Mouse (Mus musculus) CD4-positive, CD25-positive, alpha-beta regulatory T cell, adult 2 months (primary cell): Measurements from ENCODE around the gene Fkbp6.
"Not testable (repeated sequence)": the region's sequence is repeated elsewhere in the genome, so short reads cannot be mapped to it uniquely, and the experiment has no call there.

Experiments
- DNase-seq: peaks from one replicate; pipeline ENCODE4 v3.0.0-alpha.2; 2012; ENCODE audit warnings: low read depth, low spot score

The Fkbp6 gene

DNA sequence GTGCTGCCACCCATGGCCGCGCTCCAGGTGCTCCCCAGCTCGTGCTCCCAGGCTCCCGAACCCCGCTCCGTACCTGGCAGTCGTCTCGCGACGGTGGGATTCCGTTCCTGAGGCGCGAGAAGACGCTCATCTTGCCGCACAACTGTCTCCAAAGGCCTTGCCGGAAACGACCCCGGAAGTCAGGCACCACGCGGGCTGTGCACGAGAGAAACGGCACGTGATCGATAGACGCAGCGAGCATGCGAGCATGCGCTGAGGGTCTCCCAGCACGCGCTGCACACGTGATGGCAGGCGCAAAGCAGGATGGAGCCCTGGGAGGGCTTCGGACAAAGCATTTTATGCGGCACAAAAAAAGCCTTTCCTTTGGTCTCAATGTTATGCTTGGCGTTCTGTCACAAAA, at the start of gene Fkbp6:
Fkbp6 (minus strand) TSS at position 183 of the 400 bp plus-strand sequence.
- no peak for DNase-seq

DNA sequence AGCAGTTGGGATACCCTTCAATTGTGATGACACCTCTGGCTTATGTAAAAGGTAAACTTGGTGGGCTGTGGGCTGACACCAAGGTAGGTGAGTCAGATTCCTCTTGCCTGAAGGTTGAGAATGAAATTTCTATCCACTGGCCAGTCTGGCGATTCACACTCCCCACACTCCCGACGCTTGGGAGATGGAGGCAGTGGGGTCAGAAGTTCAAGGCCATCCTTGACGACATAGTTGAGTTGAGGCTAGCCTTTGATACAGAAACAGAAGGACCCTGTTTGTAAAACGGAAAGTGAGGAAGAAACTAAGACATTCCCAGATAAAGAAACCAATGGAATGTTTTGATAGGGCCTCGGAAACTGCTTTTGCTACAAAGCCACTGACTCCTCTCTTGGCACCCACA, 49.5 kb upstream of the Fkbp6 start:
- no peak for DNase-seq

DNA sequence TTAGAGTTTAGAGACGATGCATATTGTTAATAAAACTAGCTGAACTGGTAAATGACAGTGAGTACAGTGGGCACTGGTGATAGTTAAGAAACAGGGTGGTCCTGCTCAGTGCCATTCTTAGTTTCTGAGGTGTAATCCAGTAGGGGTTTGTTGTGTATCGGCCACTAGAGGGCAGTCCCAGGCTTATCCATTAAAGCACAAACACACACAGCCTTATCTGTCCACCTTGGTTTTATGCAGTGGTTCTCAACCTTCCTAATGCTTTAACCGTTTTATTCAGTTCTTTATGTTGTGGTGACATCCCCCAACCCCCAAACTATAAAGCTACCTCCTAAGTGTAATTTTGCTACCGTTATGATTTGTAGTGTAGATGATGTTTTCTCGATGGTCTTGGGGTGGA, 46.0 kb upstream of the Fkbp6 start:
- DNase-seq, result peak; percentile 79

DNA sequence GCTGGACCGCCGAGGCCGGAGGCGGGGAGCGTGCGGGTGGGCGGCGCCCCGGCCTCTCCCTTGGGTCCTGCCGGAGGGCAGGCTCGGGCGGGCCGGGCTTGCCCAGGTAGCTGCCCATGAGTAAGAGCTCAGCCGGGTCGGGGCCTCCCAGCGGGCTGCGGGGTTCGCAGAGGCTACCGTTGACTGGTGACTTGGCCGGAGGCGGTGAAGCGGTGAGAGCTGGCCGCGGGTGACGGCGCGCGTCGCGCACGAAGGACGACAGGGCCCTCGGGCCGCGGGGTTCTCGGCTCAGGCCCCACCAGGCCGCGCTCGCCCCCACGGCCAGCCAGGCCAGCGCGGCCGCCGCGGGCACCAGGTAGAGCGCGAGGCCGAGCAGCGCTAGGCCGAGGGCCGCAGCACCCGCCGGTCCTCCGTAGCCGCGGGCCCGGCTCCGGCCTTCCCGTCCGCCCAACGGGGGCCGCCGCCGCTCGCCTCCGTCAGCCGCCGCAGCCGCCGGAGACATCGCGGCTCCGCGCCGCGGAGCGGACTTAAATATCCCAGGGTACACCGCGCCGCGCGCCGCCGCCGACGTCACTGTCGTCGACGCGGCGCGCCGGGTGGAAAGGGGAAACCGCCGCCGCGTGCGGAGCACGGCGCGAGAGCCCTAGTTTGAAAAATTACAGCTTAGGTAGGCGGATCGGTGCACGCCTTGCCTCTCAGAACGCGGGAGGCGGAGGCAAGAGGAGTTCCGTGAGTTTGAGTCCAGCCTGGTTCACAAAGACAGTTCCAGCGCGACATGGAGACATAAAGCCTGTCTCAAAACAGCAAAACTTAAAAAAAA, 44.4 kb upstream of the Fkbp6 start, which contains the start of gene Pom121:
Pom121 (minus strand) TSS at position 543 of the 820 bp plus-strand sequence.
- DNase-seq, result peak; percentile 94

DNA sequence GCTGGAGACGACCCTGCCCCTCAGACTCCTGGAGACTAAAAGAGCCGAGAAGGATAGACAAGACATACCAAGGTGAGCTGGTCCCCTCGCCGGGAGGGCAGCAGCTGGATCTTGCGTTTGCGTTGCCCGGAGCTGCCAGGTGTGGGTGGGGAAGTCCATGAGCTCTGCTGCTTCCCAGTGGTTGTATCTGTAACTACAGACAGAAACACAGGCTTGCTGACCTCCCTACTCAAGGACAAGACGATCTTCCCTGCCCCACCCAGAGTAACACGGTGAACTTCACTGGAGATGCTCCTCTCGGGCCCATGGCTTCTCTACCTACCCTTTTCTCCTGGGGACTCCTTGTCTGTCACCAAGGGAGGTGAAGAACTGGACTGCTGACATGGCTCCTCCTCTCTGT, 33.9 kb upstream of the Fkbp6 start:
- DNase-seq, result no peak

DNA sequence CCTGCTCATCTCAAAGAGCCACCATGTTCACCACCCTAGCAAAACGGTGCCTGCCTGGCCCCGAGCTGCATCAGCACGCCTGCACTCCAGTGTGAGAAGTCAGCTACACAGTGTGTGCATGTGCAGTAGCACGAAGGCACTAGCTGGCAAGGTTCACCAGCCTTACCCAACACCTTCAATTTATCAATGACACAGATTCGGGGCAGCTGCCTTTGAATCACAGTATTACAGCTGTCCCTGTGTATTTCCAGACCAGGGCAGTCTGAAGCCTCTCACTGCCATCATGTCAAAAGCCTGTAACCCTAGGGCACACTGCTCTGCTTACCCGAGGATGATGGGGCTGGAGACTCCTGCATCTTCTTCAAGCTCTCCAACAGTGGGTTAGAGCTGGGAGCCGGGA, 32.9 kb upstream of the Fkbp6 start:
- no peak for DNase-seq

DNA sequence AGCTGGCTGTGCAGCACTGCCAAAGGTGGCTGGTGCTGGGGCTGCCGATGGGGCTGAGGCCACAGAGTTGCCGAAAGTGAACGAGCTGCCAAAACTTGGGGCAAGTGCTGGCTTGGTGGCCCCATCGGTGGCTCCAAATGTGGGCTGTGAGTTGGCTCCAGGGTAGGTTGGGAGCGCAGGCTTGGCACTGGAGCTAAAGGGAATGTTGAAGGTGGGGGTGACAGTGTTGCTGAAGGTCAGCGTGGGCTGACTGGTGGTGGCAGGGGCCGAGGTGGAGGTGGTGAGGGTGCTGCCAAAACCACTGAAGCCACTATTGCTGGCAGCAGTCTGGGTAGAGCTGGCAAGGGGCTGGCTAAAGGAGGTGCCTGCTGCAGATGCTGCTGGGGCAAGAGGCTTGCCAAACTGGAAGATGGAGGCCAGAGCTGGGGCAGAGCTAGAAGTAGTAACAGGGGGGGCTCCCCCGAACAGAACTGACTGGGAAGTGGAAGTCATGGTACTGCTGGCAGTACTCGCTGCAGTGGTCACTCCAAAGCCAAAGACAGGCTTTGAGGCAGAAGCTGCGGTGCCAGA, 31.6 kb upstream of the Fkbp6 start:
- no peak for DNase-seq

DNA sequence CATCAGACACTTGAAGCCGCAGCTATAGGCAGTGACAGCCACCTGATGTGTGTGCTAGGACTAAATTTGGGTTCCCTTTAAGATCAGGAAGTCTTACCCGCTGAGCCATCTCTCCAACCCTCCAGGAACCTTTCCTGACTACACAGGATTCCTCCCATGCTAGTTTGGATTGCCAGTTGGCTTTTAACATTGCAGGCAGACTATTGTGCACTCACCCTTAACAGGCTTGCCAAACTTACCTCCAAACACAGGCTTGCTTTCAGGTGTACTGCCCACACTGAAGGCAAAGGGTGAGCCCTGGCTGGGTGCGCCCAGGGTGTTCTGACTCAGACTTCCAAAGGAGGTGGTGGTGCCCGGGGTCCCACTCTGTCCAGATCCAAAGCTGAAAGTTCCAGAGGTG, 30.8 kb upstream of the Fkbp6 start:
- DNase-seq, result no peak

DNA sequence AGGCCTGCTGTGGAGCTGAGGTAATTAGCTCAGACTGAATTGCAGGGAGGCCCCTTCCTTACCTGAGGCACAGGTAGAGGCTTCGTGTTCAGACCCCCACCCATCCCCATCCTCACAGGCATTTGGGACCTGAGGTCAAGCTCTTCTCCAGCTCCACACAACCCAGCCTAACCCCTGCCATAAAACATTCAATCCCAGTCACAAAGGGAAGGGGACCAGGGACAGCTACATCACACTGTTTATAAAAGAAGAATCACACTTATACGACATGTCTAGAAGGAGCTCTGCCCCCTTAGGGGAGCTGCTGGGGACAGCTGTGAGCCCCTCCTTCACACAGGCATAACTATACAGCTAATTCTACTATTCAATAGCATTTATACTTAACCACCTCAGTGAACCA, 26.5 kb upstream of the Fkbp6 start:
- no peak for DNase-seq

DNA sequence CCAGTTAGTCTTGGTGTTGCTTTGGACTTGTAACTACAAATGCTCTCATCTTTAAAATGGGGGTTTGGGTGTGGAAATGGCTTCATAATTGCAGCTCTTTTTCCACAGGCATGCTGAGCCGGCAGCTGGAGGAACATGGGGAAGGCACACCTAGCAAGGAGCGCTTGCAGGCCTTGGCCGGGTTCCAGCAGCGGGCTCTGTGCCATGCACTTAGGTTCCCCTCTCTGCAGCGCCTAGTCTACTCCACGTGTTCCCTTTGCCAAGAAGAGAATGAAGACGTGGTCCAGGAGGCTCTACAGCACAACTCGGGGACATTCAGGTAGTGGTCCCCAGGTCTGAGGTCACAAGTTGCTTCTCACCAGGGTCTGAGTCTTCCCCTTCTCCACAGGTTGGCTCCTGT, 25.3 kb upstream of the Fkbp6 start:
- DNase-seq, result no peak

DNA sequence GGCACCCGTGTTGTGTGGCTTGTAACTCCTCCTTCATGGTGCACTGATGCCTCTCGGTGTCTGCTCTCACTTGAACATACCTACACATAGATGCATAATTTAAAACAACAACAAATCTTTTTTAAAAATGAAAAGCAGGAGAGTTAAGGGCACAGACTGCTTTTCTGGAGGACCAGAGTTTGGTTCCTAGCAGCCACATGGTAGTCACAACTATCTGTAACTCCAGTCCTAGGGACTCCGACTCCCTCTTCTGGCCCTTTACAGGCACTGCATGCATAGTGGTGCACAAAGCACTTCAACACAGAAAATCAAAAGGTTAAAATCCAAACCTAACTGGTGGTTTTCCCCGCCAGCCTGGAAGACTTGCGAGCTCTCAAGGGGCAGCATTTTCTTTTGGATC, 23.8 kb upstream of the Fkbp6 start:
- no peak for DNase-seq

DNA sequence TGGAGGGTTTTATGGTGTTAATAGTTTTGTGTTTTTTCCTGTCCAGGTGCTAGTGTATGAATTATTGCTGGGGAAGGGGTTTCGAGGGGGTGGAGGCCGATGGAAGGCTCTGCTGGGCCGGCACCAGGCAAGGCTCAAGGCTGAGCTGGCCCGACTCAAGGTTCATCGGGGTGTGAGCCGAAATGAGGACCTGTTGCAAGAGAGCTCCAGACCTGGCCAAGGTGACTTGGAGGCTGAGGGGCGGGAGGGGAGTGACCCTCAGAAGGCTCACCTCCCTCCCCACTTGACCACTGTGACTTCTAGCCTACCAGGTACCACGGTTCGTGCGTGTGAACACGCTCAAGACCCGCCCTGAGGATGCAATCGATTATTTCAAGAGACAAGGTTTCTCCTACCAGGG, 21.4 kb upstream of the Fkbp6 start:
- DNase-seq, result no peak

DNA sequence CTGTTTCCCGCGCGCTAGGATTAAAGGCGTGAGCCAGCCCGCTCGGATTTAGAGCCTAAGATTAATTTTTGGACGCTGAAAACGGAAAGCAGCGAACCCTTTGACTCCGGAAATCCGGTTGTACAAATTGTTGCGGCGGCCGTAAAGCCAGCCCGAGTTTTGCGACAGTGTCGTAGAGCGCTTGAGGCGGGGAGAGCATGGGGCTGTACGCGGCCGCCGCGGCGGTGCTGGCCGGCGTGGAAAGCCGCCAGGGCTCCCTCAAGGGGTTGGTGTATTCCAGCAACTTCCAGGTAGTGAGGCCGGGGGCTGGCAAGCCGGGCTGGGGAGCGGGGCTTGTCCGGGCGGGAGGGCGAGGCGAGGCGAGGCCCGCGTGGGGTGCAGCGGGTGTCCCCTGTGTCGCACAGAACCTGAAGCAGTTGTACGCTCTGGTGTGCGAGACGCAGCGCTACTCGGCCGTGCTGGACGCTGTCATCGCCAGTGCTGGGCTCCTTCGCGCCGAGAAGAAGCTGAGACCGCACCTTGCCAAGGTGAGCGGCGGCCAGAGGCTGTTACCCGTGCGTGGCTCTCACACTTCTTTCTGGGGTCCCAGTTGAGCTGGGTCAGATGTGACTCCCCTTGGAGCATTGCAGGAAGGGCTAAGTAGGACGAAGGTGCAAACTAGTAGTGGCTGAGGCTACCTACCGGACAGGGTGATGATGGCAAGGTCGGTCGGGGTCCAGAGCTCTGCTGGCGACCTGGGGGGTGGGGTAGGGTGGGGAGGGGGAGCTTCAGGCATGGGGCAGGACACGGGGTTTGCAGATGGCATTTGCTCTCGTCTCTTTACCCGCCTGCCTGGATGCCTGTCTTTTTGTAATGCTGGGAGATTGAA, 20.2 kb upstream of the Fkbp6 start, which contains the start of gene Nsun5:
Nsun5 (plus strand) TSS at position 167 of the 868 bp plus-strand sequence.
- DNase-seq, result peak; percentile 97

DNA sequence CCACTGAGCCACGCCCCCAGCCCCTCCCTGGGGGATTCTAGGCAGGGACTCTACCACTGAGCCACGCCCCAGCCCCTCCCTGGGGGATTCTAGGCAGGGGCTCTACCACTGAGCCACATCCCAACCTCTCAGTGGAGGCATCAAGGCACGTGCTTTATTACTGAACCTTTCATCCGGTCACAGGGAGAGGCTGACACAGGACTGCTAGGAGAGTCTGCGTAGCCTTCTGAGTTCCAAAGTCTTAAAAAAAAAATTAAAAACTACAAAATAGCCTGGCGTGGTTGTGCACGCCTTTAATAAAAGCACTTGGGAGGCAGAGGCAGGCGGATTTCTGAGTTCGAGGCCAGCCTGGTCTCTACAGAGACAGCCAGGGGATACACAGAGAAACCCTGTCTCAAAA, 19.4 kb upstream of the Fkbp6 start:
- DNase-seq, result not testable (repeated sequence)

DNA sequence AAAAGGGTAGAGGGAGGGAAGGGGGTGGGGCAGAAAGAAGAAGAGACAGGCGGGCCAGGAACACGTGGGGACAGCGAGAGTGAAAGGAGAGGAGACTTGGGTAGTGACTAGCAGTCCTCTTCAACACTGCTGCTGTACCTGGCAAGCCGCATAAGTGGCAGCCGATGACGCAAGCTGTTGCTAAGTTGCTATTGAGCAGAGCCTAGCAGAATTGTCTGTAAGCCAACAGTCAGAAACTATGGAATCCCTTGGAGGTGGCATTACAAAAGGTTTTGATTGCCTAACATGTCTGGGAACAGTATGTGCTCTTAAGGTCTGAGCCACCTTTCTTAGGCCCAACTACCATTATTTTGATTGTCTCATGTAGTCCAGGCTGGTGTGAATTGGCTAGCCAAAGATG, 18.5 kb upstream of the Fkbp6 start:
- DNase-seq, result no peak

DNA sequence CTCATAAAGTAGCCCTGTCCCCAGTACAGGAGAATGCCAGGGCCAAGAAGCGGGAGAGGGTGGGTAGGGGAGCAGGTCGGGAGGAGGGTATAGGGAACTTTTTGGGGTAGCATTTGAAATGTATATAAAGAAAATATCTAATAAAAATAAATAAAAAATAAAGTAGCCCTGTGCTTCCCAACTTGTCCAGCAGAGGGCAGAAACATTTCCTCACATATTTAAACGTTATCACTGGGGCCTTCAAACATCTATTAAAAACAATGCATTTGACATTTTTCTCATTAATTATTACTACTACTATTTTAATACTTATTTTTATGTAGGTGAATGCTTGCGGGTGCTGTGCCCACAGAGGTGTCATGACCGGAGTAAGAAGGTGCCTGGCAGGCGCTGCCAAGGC, 18.0 kb upstream of the Fkbp6 start:
- DNase-seq, result peak; percentile 56

DNA sequence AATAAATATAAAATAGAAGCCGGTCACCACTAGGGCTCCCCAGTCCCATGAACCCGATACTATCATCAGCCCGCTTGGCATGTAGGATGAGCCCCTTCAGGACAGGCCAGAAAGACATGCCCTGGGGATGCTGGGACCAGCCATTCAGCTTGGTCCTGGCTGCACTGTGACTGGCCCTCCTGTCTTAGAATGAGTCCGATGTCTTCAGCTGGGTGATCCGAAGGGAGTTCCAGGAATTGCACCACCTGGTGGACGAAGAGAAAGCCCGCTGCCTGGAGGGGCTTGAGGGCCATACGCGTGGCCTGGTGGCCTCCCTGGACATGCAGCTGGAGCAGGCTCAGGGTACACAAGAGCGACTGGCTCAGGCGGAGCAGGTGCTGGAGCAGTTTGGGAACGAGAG, 13.7 kb upstream of the Fkbp6 start:
- peak; percentile 46 for DNase-seq

DNA sequence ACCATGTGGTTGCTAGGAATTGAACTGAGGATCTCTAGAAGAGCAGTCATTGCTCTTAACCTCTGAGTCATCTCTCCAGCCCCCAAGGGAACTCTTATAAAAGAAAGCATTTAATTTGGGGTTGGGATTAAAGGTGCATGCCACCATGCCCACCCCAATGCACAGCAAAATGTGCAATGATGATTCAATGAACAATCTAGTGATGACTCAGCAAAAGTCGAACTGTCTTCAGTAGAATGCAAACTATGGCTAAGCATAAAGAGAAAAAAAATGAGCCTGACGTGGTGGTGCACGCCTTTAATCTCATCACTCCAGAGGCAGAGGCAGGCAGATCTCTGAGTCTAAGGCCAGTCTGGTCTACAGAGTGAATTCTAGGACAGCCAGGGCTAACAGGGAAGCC, 12.7 kb upstream of the Fkbp6 start:
- no peak for DNase-seq

DNA sequence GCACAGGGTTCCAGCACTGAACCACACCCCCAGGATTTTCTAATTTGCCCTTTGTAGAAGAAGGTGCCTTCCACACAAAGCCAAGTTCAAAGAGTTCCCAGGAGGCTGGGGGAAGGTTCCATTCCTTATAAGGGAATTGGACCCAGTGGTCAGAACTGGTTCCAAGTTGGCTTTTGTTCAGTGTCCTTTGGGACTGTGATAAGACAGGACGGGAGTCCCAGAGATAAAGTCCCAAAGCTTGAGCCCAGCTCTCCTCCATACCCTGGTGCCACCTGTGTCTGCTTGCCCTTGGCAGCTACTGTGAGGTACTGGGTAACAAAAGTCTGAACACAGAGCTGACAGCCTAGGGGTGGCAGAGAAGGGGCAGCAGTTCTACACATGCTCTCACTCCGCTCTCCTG, 9.9 kb upstream of the Fkbp6 start:
- no peak for DNase-seq

DNA sequence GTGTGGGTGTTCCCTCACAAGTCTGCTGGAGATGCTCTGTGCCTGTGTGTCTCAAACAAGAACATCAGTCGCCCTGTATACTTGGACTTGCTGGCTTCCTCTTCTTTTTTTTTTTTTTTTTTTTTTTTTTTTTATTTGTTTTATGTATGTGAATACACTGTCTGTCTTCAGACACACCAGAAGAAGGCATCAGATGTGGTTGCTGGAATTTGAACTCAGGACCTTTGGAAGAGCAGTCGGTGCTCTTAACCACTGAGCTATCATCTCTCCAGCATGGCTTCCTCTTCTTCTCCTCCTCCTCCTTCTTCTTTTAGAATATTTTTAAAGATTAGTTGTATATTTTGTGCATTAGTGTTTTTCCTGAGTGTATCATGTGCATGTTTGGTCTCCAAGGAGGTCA, 7.7 kb upstream of the Fkbp6 start:
- no peak for DNase-seq

DNA sequence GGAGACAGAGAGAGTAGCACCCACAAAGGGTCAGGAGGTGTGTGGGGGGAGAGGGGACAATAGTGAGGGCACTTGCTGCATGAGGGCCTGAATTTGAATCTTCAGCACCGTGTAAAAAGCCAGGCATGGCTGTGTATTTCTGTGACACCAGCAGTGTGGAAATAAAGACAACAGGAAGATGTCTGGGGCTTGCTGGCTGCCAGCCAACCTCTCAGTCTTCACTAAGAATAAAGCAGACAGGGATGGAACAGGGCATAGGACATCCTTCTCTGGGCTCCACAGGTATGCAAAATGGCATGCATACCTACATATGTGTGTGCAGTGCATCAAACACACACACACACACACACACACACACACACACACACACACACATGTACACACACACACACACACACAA, 6.2 kb upstream of the Fkbp6 start:
- no peak for DNase-seq

DNA sequence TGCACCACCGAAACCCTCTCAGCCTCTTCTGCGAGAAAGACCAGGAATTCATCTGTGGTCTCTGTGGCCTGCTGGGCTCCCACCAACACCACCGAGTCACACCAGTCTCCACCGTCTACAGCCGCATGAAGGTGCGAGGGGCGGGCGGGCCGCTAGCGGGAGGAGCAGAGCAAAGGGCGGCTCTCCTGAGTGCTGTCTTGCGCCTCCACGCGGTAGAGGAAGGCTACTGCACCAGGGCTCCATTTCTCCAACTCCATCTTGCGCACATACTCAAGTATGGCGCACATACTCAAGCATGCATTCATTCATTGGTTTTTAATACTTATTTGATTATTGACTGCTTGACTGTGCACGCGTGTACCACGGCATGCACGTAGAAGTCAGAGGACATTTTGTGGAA, 3.7 kb upstream of the Fkbp6 start:
- peak; percentile 25 for DNase-seq
